Mouse (Mus musculus) Muller cell, postnatal 12 days (primary cell): ENCODE measurements around the gene Fbxw10.
A peak's percentile ranks its signal among the peaks of the same experiment; 100 is the strongest.

Experiments used
- DNase-seq: peaks from one replicate; pipeline ENCODE4 v3.0.0-alpha.2; 2015; ENCODE audit errors: inconsistent ontology term

Gene Fbxw10

DNA sequence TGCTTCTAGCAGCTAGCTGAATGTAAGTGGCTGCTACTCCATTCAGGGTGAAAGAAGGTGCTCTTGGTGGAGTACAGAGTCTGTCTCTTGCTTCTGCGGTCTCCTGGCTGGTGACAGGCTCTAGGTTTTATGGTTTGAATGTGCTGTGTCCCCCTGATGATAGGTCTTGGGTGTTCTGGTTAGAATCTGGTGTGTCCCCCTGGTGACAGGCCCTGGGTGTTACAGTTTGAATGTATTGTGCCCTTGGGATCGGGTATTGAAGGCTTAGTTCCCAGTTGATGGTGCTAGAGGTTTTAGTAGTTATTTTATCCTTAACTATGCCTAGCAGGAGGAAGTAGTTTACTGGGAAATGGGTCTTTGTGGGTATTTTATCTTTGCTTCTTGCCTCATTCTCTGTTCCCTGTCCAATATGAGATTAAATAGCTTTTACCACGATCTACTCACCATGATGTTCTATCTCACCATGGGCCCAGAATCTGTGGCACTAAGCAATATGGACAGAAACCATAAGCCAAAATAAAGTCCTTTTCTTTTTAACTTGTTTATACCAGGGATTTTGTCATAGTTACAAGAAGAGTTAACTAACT lies 62.9 kb downstream of the Fbxw10 start:
- no peak for DNase-seq

- no peak for DNase-seq
Measured at GRCm38 (mm10) chr11:62911362-62911761, 64.5 kb downstream of the Fbxw10 start.

GRCm38 (mm10) chr11:62913141-62913540 lies 66.3 kb downstream of the Fbxw10 start:
- no peak for DNase-seq

- no peak for DNase-seq
Measured at GRCm38 (mm10) chr11:62914532-62914931, 67.7 kb downstream of the Fbxw10 start.

DNA sequence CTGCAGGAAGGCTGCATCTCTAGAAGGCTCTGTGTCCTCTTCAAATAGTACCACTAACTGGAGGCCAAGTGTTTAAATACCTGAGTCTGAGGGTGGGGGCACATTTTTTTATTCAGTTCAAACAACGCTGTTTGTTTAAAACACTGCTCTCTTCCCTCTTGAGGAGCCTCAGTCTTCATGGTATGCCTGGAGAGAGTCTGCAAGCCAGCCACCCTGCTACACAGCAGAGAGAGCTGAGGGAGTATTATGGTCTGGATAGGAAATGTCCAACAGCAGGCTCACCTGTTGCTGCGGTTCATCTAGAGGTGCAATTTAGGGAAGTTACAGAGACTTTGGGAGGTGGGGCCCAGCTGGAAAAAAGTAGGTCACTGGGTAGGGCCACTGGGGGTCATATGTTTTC lies 68.6 kb downstream of the Fbxw10 start:
- no peak for DNase-seq

GRCm38 (mm10) chr11:62916765-62917164 lies 69.9 kb downstream of the Fbxw10 start:
- DNase-seq = no peak

DNA sequence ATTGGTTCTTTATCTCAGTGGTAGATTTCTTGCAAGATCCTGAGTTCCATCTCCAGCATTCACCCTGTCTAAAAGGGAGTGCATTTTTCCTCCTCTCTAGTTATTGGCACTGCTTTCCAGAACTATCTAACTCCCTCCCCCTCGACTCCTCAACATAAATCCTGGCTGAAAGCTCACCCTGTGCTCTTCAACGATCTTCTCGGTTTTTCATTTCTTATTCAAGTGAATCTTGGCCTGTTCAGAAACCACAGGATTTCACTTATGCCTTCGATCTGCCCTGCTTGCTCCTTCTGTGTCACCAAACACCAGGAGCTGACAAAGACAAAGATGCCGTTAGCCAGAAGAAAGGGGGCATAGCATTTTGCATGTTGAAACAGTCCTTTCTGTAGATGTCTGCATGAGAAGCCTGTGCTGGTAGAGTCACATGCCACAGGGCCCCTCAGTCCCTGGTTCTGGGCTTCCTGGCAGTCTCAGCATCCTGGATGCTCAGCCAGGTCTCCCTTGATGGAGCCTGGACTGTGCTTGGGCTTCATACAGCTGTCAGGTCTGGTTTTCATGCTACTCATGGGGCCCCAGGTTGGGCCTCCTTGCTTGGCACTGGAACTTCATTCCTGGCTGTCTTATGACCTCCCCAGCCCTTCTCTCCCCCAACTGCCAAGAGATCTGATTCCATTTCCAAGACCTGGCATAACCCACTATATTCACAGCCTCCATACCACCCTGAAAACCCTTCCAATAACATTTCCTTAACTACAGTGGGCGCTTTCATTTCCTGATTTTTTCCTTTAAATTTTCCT lies 73.3 kb downstream of the Fbxw10 start:
- DNase-seq = no peak

GRCm38 (mm10) chr11:62920743-62921050 lies 73.8 kb downstream of the Fbxw10 start:
- no peak for DNase-seq

GRCm38 (mm10) chr11:62921052-62921977 lies 74.4 kb downstream of the Fbxw10 start:
- peak; percentile 92 for DNase-seq

DNA sequence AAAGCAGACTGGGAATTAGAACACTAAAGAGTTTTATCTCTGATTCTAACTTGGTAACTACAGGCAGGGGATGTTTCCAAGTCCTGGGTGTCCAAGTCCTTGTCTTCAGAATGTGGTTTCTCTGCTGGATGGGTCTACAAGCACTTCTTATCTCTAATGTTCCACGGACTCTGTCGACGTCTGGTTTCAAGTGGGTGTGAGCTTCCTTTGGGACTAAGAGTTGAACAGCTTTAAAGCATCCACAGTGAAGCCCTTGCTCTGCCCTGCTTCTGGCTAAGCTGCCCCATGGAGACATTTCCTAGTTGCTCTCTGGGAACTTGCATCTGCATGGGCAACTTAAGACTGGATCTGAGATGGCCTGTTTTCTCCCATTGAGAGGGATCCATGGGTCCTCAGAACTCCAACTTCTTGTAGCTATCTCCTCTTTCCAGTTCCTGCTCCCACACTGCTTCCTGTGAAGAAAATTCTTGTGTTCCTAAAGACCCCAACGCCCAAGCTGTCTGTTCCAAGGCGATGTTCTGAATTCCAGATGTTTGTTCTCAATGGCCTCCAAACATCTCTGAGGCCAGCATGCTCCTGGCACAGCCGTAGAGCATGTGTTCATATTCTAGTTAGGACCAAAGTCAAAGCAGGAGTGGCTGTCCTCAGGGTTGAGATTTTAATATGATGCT lies 77.4 kb downstream of the Fbxw10 start:
- DNase-seq = no peak
